Mouse (Mus musculus) B cell, adult 2 months (primary cell): ENCODE data around the gene Cobll1.

ENCODE experiments used
- DNase-seq, 2 experiments: peaks; one replicate each; pipeline ENCODE4 v3.0.0; 2022

Gene Cobll1

GRCm38 (mm10) chr2:65236644-65237043 lies 2.6 kb downstream of the Cobll1 start:
- DNase-seq = no peak

- no peak for DNase-seq
These were observed 6.3 kb downstream of the Cobll1 start for GRCm38 (mm10) chr2:65232756-65233535.

- no peak for DNase-seq
These were observed 10.8 kb downstream of the Cobll1 start for GRCm38 (mm10) chr2:65228426-65228825.

GRCm38 (mm10) chr2:65227898-65228290 lies 11.3 kb downstream of the Cobll1 start:
- DNase-seq = no peak

- DNase-seq = no peak
These were observed 11.9 kb downstream of the Cobll1 start for GRCm38 (mm10) chr2:65227154-65227897.

GRCm38 (mm10) chr2:65226494-65226893 lies 12.7 kb downstream of the Cobll1 start:
- no peak for DNase-seq

- no peak for DNase-seq
These were observed 15.1 kb downstream of the Cobll1 start for GRCm38 (mm10) chr2:65223956-65224735.

- DNase-seq = no peak
These were observed 16.2 kb downstream of the Cobll1 start for GRCm38 (mm10) chr2:65223012-65223411.

- DNase-seq = no peak
These were observed 17.6 kb downstream of the Cobll1 start for GRCm38 (mm10) chr2:65221646-65222045.

- no peak for DNase-seq
These were observed 18.6 kb downstream of the Cobll1 start for GRCm38 (mm10) chr2:65220563-65220962.

GRCm38 (mm10) chr2:65219375-65220135 lies 19.6 kb downstream of the Cobll1 start:
- DNase-seq = no peak

GRCm38 (mm10) chr2:65218318-65218717 lies 20.9 kb downstream of the Cobll1 start:
- no peak for DNase-seq

GRCm38 (mm10) chr2:65217677-65218076 lies 21.5 kb downstream of the Cobll1 start:
- no peak for DNase-seq

- DNase-seq = no peak
These were observed 23.0 kb downstream of the Cobll1 start for GRCm38 (mm10) chr2:65216163-65216562.

GRCm38 (mm10) chr2:65214556-65214955 lies 24.6 kb downstream of the Cobll1 start:
- DNase-seq = no peak

GRCm38 (mm10) chr2:65213675-65214074 lies 25.5 kb downstream of the Cobll1 start:
- DNase-seq = no peak

GRCm38 (mm10) chr2:65211620-65212019 lies 27.6 kb downstream of the Cobll1 start:
- no peak for DNase-seq

GRCm38 (mm10) chr2:65207750-65208149 lies 31.5 kb downstream of the Cobll1 start:
- no peak for DNase-seq

- DNase-seq = no peak
These were observed 35.5 kb downstream of the Cobll1 start for GRCm38 (mm10) chr2:65203699-65204098.

- DNase-seq = no peak
These were observed 39.5 kb downstream of the Cobll1 start for GRCm38 (mm10) chr2:65199706-65200105.

GRCm38 (mm10) chr2:65198605-65199004 lies 40.6 kb downstream of the Cobll1 start:
- peak in 1 of 2 experiments; percentile 42 for DNase-seq

GRCm38 (mm10) chr2:65196994-65197393 lies 42.2 kb downstream of the Cobll1 start:
- DNase-seq = no peak
